Mouse (Mus musculus): Measurements from ENCODE around the gene Efcab2. TPM values are rescaled to one million over a fixed set of nuclear protein-coding genes. Genes with fewer than 3 reads are reported as not detected.
A peak's percentile ranks its signal among the peaks of the same experiment; 100 is the strongest.

Efcab2 gene
- 100 to 1,000 TPM; 107 to 111 TPM for total RNA-seq (2021)
- long read RNA-seq, experiment 1, transcript Efcab2-202 (6 exons, 667 nt) = major isoform, 26 of 65 reads
- long read RNA-seq, experiment 1, transcript Efcab2-201 (7 exons, 3,580 nt) = minor isoform, 16 of 65 reads
- long read RNA-seq, experiment 1, partial matches to known transcripts = 0 of 65 reads
- long read RNA-seq, experiment 1, other reads (novel, unspliced or antisense) = 23 of 65 reads
- long read RNA-seq, experiment 2, transcript Efcab2-202 (6 exons, 667 nt) = major isoform, 14 of 52 reads
- long read RNA-seq, experiment 2, transcript Efcab2-201 (7 exons, 3,580 nt) = minor isoform, 11 of 52 reads
- long read RNA-seq, experiment 2, partial matches to known transcripts = 0 of 52 reads
- long read RNA-seq, experiment 2, other reads (novel, unspliced or antisense) = 27 of 52 reads

GRCm38 (mm10) chr1:178405951-178406711 is at the start of gene Efcab2:
Efcab2 (plus strand) TSS chr1:178406085.
- peak; percentile 93 to 94 for DNase-seq

- DNase-seq = peak in 1 of 2 experiments; percentile 45
Measured at GRCm38 (mm10) chr1:178357776-178358710, 47.8 kb upstream of the Efcab2 start.

GRCm38 (mm10) chr1:178360264-178360663 is 45.6 kb upstream of the Efcab2 start:
- DNase-seq = no peak

GRCm38 (mm10) chr1:178360702-178361101 is 45.2 kb upstream of the Efcab2 start:
- DNase-seq = no peak

- DNase-seq = no peak
Measured at GRCm38 (mm10) chr1:178365171-178365570, 40.7 kb upstream of the Efcab2 start.

GRCm38 (mm10) chr1:178368121-178368520 is 37.8 kb upstream of the Efcab2 start:
- DNase-seq = no peak

- peak; percentile 93 to 97 for DNase-seq
Measured at GRCm38 (mm10) chr1:178368548-178369271, 37.2 kb upstream of the Efcab2 start.

GRCm38 (mm10) chr1:178369272-178369651 is 36.6 kb upstream of the Efcab2 start:
- peak in 1 of 2 experiments; percentile 59 for DNase-seq

- no peak for DNase-seq
Measured at GRCm38 (mm10) chr1:178372681-178373080, 33.2 kb upstream of the Efcab2 start.

- no peak for DNase-seq
Measured at GRCm38 (mm10) chr1:178375381-178375780, 30.5 kb upstream of the Efcab2 start.

GRCm38 (mm10) chr1:178376061-178376460 is 29.8 kb upstream of the Efcab2 start:
- DNase-seq = no peak

GRCm38 (mm10) chr1:178376907-178377306 is 29.0 kb upstream of the Efcab2 start:
- no peak for DNase-seq

- no peak for DNase-seq
Measured at GRCm38 (mm10) chr1:178378115-178378514, 27.8 kb upstream of the Efcab2 start.

GRCm38 (mm10) chr1:178379224-178379623 is 26.7 kb upstream of the Efcab2 start:
- no peak for DNase-seq

GRCm38 (mm10) chr1:178382165-178382564 is 23.7 kb upstream of the Efcab2 start:
- DNase-seq = no peak

- peak in 1 of 2 experiments; percentile 30 for DNase-seq
Measured at GRCm38 (mm10) chr1:178388802-178389201, 17.1 kb upstream of the Efcab2 start.

GRCm38 (mm10) chr1:178389401-178389800 is 16.5 kb upstream of the Efcab2 start:
- peak; percentile 40 to 54 for DNase-seq

- no peak for DNase-seq
Measured at GRCm38 (mm10) chr1:178392970-178393369, 12.9 kb upstream of the Efcab2 start.

- no peak for DNase-seq
Measured at GRCm38 (mm10) chr1:178395091-178395490, 10.8 kb upstream of the Efcab2 start.

- DNase-seq = peak; percentile 38 to 60
Measured at GRCm38 (mm10) chr1:178396383-178396782, 9.5 kb upstream of the Efcab2 start.

- DNase-seq = no peak
Measured at GRCm38 (mm10) chr1:178399879-178400278, 6.0 kb upstream of the Efcab2 start.

All from heart, adult 18-20 months (tissue).